Mouse (Mus musculus) mesoderm, embryonic 11.5 days (tissue): ENCODE results near the gene Gzmn.
"Not testable (repeated sequence)": the region's sequence is repeated elsewhere in the genome, so short reads cannot be mapped to it uniquely, and the experiment has no call there.

Experiments
- DNase-seq: peaks from one replicate; pipeline ENCODE4 v3.0.0-alpha.2; 2012; ENCODE audit warnings: low read depth, low spot score

Gene Gzmn

GRCm38 (mm10) chr14:56174499-56174898 lies at the start of gene Gzmn:
Gzmn (minus strand) TSS chr14:56174599.
- no peak for DNase-seq

- no peak for DNase-seq
These were observed 36.9 kb upstream of the Gzmn start, which contains the start of gene Gzmf for GRCm38 (mm10) chr14:56211317-56211716. Gzmf (minus strand) TSS chr14:56211417.

DNA sequence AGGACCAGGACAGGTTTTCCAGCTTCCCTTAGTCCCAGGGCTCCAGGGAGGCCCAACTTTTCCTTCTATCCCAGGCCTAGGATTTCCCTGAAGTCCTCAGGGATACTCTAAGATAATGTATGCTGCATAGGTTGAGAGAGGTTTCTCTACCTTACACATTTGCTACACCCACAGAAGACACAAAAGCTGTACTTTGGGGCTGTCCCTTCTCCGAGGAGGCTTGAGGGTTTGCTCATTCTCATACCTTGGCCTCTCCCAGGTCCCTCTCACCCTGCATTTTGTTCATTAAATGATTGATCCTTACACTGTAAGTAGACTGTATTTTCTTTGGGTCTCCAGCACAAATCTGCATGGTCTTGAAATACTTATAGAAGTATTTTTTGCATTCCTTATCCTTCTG lies 31.2 kb upstream of the Gzmn start:
- no peak for DNase-seq

DNA sequence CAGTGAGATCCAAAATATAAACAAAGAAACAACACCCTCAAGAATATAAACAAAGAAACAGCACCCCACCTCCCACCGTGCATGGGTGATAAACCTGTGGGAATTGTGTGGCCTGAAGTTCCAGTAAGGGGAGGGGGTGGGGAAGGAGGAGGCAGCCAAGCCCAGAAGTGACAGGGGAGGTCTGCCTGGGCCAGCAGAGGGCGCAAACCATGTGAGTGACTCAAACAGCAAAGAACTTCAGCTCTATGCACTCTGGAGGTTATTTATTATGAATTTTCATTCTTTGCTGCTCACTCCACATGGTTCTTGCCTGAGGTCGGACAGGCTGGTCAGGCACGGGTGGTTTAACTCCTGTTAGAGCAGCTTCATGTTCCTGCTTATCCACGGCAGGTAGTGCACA lies 30.6 kb upstream of the Gzmn start:
- DNase-seq = peak; percentile 45

GRCm38 (mm10) chr14:56203975-56204374 lies 29.6 kb upstream of the Gzmn start:
- peak; percentile 62 for DNase-seq

- no peak for DNase-seq
These were observed 12.5 kb upstream of the Gzmn start for GRCm38 (mm10) chr14:56186946-56187345.

DNA sequence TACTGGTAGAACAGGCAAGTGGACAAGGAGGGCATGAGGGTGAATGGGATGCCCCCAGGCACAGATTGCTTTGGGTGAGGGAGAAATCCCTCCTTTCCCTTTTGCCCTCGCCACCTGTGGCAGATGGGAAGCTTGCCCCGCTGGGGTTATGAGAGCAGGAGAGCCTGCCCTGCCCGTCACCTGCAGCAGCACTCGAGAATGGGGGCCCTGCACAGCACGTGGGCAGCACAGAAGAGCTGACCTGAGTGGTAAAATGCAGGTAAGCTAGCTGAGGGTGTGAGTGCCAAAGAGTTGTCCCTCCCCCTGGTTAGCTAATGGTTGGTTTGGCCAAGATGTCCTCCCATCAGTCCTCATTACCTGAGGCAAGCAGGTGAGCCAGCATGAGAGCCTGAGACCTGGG lies 12.1 kb upstream of the Gzmn start:
- DNase-seq = no peak

GRCm38 (mm10) chr14:56177651-56178050 lies 3.3 kb upstream of the Gzmn start:
- DNase-seq = peak; percentile 52

DNA sequence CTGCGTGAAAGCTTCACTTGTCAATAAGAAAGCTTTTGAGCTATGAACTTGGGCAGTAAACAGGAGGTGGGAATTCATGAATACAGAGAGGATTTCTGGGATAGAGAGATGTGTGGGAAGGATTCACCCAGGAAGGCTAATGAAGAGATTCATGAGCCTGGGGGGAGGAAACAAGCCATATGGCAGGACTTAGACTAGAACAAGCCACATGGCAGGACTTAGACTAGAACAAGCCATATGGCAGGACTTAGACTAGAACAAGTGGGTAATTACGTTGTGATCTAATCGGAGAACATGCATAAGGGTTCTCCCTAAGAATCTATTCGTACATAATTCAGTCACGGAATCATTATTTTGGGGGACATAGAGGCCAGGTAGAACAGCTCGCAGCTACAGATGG lies 1.0 kb downstream of the Gzmn start:
- DNase-seq = no peak

- DNase-seq = no peak
These were observed 1.7 kb downstream of the Gzmn start for GRCm38 (mm10) chr14:56172744-56173143.

DNA sequence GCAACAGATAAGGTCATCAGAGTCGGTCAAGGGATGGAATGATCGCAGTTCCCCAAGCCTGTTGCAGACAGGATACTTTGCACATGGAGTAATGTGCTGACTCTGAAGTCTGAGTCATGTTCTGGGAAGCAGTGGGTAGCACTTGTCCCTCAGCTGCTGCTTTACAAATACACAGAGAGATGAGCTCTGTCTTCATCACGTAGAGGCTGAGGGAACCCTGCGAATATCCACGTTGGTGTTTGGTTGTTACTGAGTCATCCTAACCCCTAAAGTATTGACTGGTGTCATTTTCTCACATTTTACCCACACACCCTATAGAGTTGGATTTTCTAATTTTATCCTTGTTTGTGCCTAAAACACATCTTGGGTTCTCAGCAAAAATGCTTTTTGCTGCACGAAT lies 6.4 kb downstream of the Gzmn start:
- no peak for DNase-seq

GRCm38 (mm10) chr14:56162109-56162508 lies 12.3 kb downstream of the Gzmn start:
- DNase-seq = no peak

GRCm38 (mm10) chr14:56159479-56159878 lies 14.9 kb downstream of the Gzmn start, which contains the start of gene Gzmg:
Gzmg (minus strand) TSS chr14:56159579.
- not testable (repeated sequence) for DNase-seq

GRCm38 (mm10) chr14:56155340-56155739 lies 19.1 kb downstream of the Gzmn start:
- DNase-seq = no peak

- DNase-seq = not testable (repeated sequence)
These were observed 40.7 kb downstream of the Gzmn start for GRCm38 (mm10) chr14:56133675-56134074.

- DNase-seq = not testable (repeated sequence)
These were observed 41.9 kb downstream of the Gzmn start, which contains the start of gene Gzmd for GRCm38 (mm10) chr14:56132508-56132907. Gzmd (minus strand) TSS chr14:56132608.

DNA sequence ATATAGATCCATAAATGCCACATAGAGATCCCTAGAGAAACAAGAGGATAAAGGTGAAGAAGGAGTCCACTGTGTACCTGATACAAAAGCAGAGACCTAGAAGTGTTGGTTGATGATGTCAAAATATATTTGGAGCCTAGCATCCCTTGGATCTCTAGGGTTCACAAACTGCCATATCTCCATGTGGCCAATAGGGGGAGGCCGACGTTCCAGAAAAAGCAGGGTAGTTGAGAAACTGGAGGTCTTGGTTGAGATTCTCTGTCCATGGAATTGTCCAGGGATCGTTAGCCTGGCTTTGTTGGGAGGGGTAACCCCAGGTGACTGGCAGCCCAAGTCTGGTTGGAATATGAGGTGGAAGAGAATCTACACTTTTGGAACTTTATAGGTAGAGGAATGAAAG lies 46.1 kb downstream of the Gzmn start:
- DNase-seq = no peak

GRCm38 (mm10) chr14:56123516-56123915 lies 50.9 kb downstream of the Gzmn start:
- DNase-seq = no peak

- DNase-seq = no peak
These were observed 53.9 kb downstream of the Gzmn start, which contains the start of gene Gzme for GRCm38 (mm10) chr14:56120525-56120924. Gzme (minus strand) TSS chr14:56120625.
